Mouse (Mus musculus) myocyte (in vitro differentiated cells): ENCODE data around the gene Eml6. TPM values are rescaled to one million over a fixed set of nuclear protein-coding genes. Genes with fewer than 3 reads are reported as not detected.

Experiments used
- H3K27me3 ChIP-seq: one replicate; pipeline ENCODE4 v1.6.1; 2011; ENCODE audit not compliant: control insufficient read depth, insufficient read depth, insufficient read length
- H3K36me3 ChIP-seq: one replicate; pipeline ENCODE4 v1.6.1; 2011; ENCODE audit not compliant: control insufficient read depth, insufficient read depth
- H3K4me2 ChIP-seq: one replicate; pipeline ENCODE4 v1.6.1; 2011; ENCODE audit warnings: low read depth, control low read depth
- H3K4me3 ChIP-seq: one replicate; pipeline ENCODE4 v1.5.1; 2011; ENCODE audit warnings: mild to moderate bottlenecking, control low read depth, moderate library complexity
- H3K79me2 ChIP-seq: one replicate; pipeline ENCODE4 v1.6.1; 2011; ENCODE audit not compliant: control insufficient read depth, insufficient read depth
- H3ac ChIP-seq: one replicate; pipeline ENCODE4 v1.6.1; 2011; ENCODE audit not compliant: control insufficient read depth, insufficient read length
- CEBPB ChIP-seq: IDR thresholded peaks from 2 replicates; pipeline ENCODE4 v1.6.1; 2011; ENCODE audit warnings: mild to moderate bottlenecking, moderate library complexity; ENCODE audit not compliant: poor library complexity, insufficient read depth, severe bottlenecking
- E2F4 ChIP-seq: IDR thresholded peaks from one replicate; pipeline ENCODE4 v1.6.1; 2011; ENCODE audit warnings: mild to moderate bottlenecking, control low read depth, moderate library complexity; ENCODE audit not compliant: insufficient read depth
- MAX ChIP-seq: IDR thresholded peaks from one replicate; pipeline ENCODE4 v1.6.1; 2011; ENCODE audit warnings: low read depth, mild to moderate bottlenecking, control low read depth
- MYOD1 ChIP-seq, 3 experiments: IDR thresholded peaks; one replicate each; pipeline ENCODE4 v1.6.1; 2011; ENCODE audit warnings: control low read depth in 2 of 3, low read depth in 2 of 3, mild to moderate bottlenecking in 2 of 3, moderate library complexity in 1 of 3; ENCODE audit not compliant: insufficient read length in 2 of 3, control insufficient read depth in 1 of 3
- MYOG ChIP-seq, 3 experiments: IDR thresholded peaks; one replicate each; pipeline ENCODE4 v1.6.1; 2011; ENCODE audit warnings: control low read depth in 2 of 3, low read depth in 2 of 3, mild to moderate bottlenecking in 2 of 3; ENCODE audit not compliant: insufficient read length in 2 of 3, control insufficient read depth in 1 of 3, insufficient read depth in 1 of 3
- POLR2A ChIP-seq: IDR thresholded peaks from one replicate; pipeline ENCODE4 v1.6.1; 2011; ENCODE audit warnings: low read depth, mild to moderate bottlenecking, control low read depth, moderate library complexity; ENCODE audit not compliant: insufficient read length
- POLR2AphosphoS2 ChIP-seq: IDR thresholded peaks from one replicate; pipeline ENCODE4 v1.6.1; 2011; ENCODE audit warnings: low read depth, control low read depth; ENCODE audit not compliant: insufficient read length
- REST ChIP-seq: IDR thresholded peaks from one replicate; pipeline ENCODE4 v1.6.1; 2011; ENCODE audit warnings: mild to moderate bottlenecking, control low read depth, moderate library complexity; ENCODE audit not compliant: insufficient read depth, insufficient read length
- SRF ChIP-seq: IDR thresholded peaks from one replicate; pipeline ENCODE4 v1.6.1; 2011; ENCODE audit warnings: low read depth; ENCODE audit not compliant: control insufficient read depth, insufficient read length
- TCF12 ChIP-seq: IDR thresholded peaks from one replicate; pipeline ENCODE4 v1.6.1; 2011; ENCODE audit warnings: mild to moderate bottlenecking, control low read depth; ENCODE audit not compliant: poor library complexity, insufficient read depth, severe bottlenecking
- TCF3 ChIP-seq: IDR thresholded peaks from one replicate; pipeline ENCODE4 v1.6.1; 2011; ENCODE audit warnings: low read depth, control low read depth; ENCODE audit not compliant: insufficient read length
- USF1 ChIP-seq: IDR thresholded peaks from one replicate; pipeline ENCODE4 v1.6.1; 2011; ENCODE audit warnings: low read depth, mild to moderate bottlenecking, control low read depth, moderate library complexity
- polyA plus RNA-seq: library from polyadenylated mRNA; unstranded; fragments of >200 nt; fragmentation: generic; extraction: Trizol; gene quantifications from one replicate; pipeline ENCODE4 v1.2.1, GENCODE M21; 2012; ENCODE audit warnings: missing spikeins

Gene Eml6
- polyA plus RNA-seq, 1 experiment, result 0.41 TPM

GRCm38 (mm10) chr11:29714789-29715188 is 311.0 kb downstream of the Eml6 start:
- Histone ChIP-seq H3K4me3 (no peak overlapping the region), H3K79me2 (peaks cover 98% of the 10 kb centered on the region)
- TF ChIP-seq REST (no peak), CEBPB (peak; percentile 71; the same call in 1 of the 2 replicates)

DNA sequence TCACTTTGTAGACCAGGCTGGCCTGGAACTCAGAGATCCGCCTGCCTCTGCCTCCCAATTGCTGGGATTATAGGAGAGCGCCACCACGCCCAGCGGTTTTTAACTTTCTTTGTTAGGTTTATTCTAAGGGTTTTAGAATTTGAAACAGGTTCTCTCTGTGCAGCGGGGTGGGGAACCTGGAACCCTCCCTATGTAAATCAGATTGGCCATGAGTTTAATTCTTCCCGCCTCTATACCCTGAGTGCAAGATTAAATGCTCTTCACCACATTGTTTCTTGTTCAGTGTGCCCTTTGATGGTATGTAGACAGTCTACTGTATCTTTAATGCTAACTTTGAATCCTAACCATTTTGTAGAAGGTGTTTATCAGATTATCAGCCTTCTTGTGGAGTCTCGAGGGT is 311.7 kb downstream of the Eml6 start:
- peaks cover 24% of the 10 kb centered on the region for H3K36me3 ChIP-seq
- H3K27me3 ChIP-seq, result no peaks in the 10 kb centered on the region
- H3ac ChIP-seq, result no peak overlapping the region
- TF ChIP-seq TCF3, result no peak
- peaks cover 98% of the 10 kb centered on the region for H3K79me2 ChIP-seq
- H3K4me3 ChIP-seq, result no peak overlapping the region
- H3K4me2 ChIP-seq, result no peak overlapping the region

More at GRCm38 (mm10) chr11:29714789-29715188, 311.0 kb downstream of the Eml6 start:
- H3ac ChIP-seq, result no peak overlapping the region
- no peak overlapping the region for H3K4me2 ChIP-seq
- no peaks in the 10 kb centered on the region for H3K27me3 ChIP-seq
- H3K36me3 ChIP-seq, result peaks cover 17% of the 10 kb centered on the region

DNA sequence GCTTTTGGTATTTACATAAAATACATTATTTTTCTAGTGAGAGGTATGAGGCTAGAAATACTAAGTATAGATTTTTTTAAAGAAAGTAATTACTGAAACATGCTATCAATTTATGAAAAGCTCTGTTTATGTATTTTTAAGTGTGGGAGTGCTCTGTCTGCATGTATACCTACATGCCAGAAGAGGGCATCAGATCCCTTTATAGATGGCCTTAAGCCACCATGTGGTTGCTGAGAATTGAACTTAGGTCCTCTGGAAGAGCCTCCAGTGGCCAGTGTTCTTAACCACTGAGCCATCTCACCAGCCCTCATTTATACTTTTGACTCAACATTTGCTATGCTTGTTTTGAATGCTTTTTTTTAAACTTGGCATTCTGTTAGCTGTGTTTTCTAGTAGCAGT is 316.3 kb downstream of the Eml6 start:
- peaks cover 98% of the 10 kb centered on the region for H3K79me2 ChIP-seq
- no peak overlapping the region for H3K4me2 ChIP-seq
- H3K4me3 ChIP-seq, result no peak overlapping the region
- H3K36me3 ChIP-seq, result peaks cover 62% of the 10 kb centered on the region
- TF ChIP-seq USF1 (no peak), TCF3 (no peak), SRF (no peak), MAX (no peak), TCF12 (no peak), MYOD1 (IDR thresholded peaks at IDR 0.05; ENCODE audit: control insufficient read depth in 1 of 3, insufficient read length in 2 of 3, low read depth in 2 of 3) (no peak), E2F4 (no peak), MYOG (IDR thresholded peaks at IDR 0.05; ENCODE audit: control insufficient read depth in 1 of 3, insufficient read depth in 1 of 3, insufficient read length in 2 of 3, low read depth in 2 of 3) (no peak), REST (no peak), POLR2AphosphoS2 (no peak), CEBPB (no peak), POLR2A (no peak)
- no peaks in the 10 kb centered on the region for H3K27me3 ChIP-seq
- no peak overlapping the region for H3ac ChIP-seq

- Histone ChIP-seq H3K36me3 (peaks cover 62% of the 10 kb centered on the region), H3K4me2 (no peak overlapping the region), H3K79me2 (peaks cover 99% of the 10 kb centered on the region), H3K27me3 (no peaks in the 10 kb centered on the region), H3ac (no peak overlapping the region), H3K4me3 (no peak overlapping the region)
- TF ChIP-seq MYOG (IDR thresholded peaks at IDR 0.05; ENCODE audit: control insufficient read depth in 1 of 3, insufficient read depth in 1 of 3, insufficient read length in 2 of 3, low read depth in 2 of 3) (no peak), MYOD1 (IDR thresholded peaks at IDR 0.05; ENCODE audit: control insufficient read depth in 1 of 3, insufficient read length in 2 of 3, low read depth in 2 of 3) (no peak), USF1 (no peak), TCF3 (no peak), POLR2AphosphoS2 (no peak), REST (no peak), TCF12 (no peak), CEBPB (no peak), POLR2A (no peak), E2F4 (no peak), SRF (no peak), MAX (no peak)
These were observed 319.0 kb downstream of the Eml6 start for GRCm38 (mm10) chr11:29706845-29707244.

- H3K79me2 ChIP-seq, result peaks cover 100% of the 10 kb centered on the region
- H3K27me3 ChIP-seq, result no peaks in the 10 kb centered on the region
- no peak overlapping the region for H3K4me3 ChIP-seq
- H3K36me3 ChIP-seq, result peaks cover 52% of the 10 kb centered on the region
- TF ChIP-seq TCF12 (no peak), USF1 (no peak), MYOD1 (IDR thresholded peaks at IDR 0.05; ENCODE audit: control insufficient read depth in 1 of 3, insufficient read length in 2 of 3, low read depth in 2 of 3) (no peak), TCF3 (no peak), POLR2A (no peak), SRF (no peak), CEBPB (no peak), E2F4 (no peak), MAX (no peak), REST (no peak), MYOG (IDR thresholded peaks at IDR 0.05; ENCODE audit: control insufficient read depth in 1 of 3, insufficient read depth in 1 of 3, insufficient read length in 2 of 3, low read depth in 2 of 3) (no peak), POLR2AphosphoS2 (no peak)
- H3ac ChIP-seq, result no peak overlapping the region
- H3K4me2 ChIP-seq, result peak overlapping the region; percentile 18
These were observed 320.6 kb downstream of the Eml6 start for GRCm38 (mm10) chr11:29705263-29705662.
